Mouse (Mus musculus): ENCODE measurements around the gene Clic3. TPM values are rescaled to one million over a fixed set of nuclear protein-coding genes. Genes with fewer than 3 reads are reported as not detected.

Clic3 gene
- polyA plus RNA-seq, 1 experiment from 2014 or later = 0.77 TPM

GRCm38 (mm10) chr2:25484901-25485647, 28.4 kb downstream of the Clic3 start:
- no peak for DNase-seq (ENCODE audit: low spot score)
- H3K4me1 ChIP-seq (replicated peaks; ENCODE audit: control insufficient read depth, insufficient read depth, low read length) = no peaks in the 10 kb centered on the region
- no peaks in the 10 kb centered on the region for H3K9me3 ChIP-seq (ENCODE audit: control insufficient read depth, low read length)
- H3K9ac ChIP-seq (ENCODE audit: low read length) = no peak overlapping the region
- no peaks in the 10 kb centered on the region for H3K36me3 ChIP-seq (ENCODE audit: control insufficient read depth, insufficient read depth, low read length)
- H3K4me2 ChIP-seq (ENCODE audit: low read depth, low read length, severe bottlenecking) = no peak overlapping the region
- no peak overlapping the region for H3K27ac ChIP-seq (ENCODE audit: low read depth, low read length)
- ATAC-seq (replicated peaks; ENCODE audit: low FRiP score) = no peak
- 72% methylated on average over 11 of the region's 11 CpGs for WGBS
- no peak overlapping the region for H3K4me3 ChIP-seq (ENCODE audit: low read depth, low read length)
- H3K27me3 ChIP-seq (ENCODE audit: control insufficient read depth, insufficient read depth, low read length) = no peaks in the 10 kb centered on the region

GRCm38 (mm10) chr2:25487965-25488670, 31.5 kb downstream of the Clic3 start:
- Histone ChIP-seq H3K27me3 (ENCODE audit: control insufficient read depth, insufficient read depth, low read length) (no peaks in the 10 kb centered on the region), H3K9me3 (ENCODE audit: control insufficient read depth, low read length) (no peaks in the 10 kb centered on the region), H3K4me3 (ENCODE audit: low read depth, low read length) (no peak overlapping the region), H3K9ac (ENCODE audit: low read length) (no peak overlapping the region), H3K27ac (ENCODE audit: low read depth, low read length) (no peak overlapping the region), H3K4me1 (replicated peaks; ENCODE audit: control insufficient read depth, insufficient read depth, low read length) (no peaks in the 10 kb centered on the region), H3K4me2 (ENCODE audit: low read depth, low read length, severe bottlenecking) (no peak overlapping the region), H3K36me3 (ENCODE audit: control insufficient read depth, insufficient read depth, low read length) (no peaks in the 10 kb centered on the region)
- DNase-seq (ENCODE audit: low spot score) (no peak), ATAC-seq (replicated peaks; ENCODE audit: low FRiP score) (no peak)
- WGBS = 79% methylated on average over 6 of the region's 6 CpGs

- H3K4me3 ChIP-seq (ENCODE audit: low read depth, low read length) = no peak overlapping the region
- no peak overlapping the region for H3K9ac ChIP-seq (ENCODE audit: low read length)
- no peak for DNase-seq (ENCODE audit: low spot score)
- 81% methylated on average over 7 of the region's 7 CpGs for WGBS
- H3K4me2 ChIP-seq (ENCODE audit: low read depth, low read length, severe bottlenecking) = no peak overlapping the region
- ATAC-seq (replicated peaks; ENCODE audit: low FRiP score) = no peak
- H3K27ac ChIP-seq (ENCODE audit: low read depth, low read length) = no peak overlapping the region
- no peaks in the 10 kb centered on the region for H3K27me3 ChIP-seq (ENCODE audit: control insufficient read depth, insufficient read depth, low read length)
- H3K36me3 ChIP-seq (ENCODE audit: control insufficient read depth, insufficient read depth, low read length) = no peaks in the 10 kb centered on the region
- H3K4me1 ChIP-seq (replicated peaks; ENCODE audit: control insufficient read depth, insufficient read depth, low read length) = no peaks in the 10 kb centered on the region
- no peaks in the 10 kb centered on the region for H3K9me3 ChIP-seq (ENCODE audit: control insufficient read depth, low read length)
These were observed 32.0 kb downstream of the Clic3 start for GRCm38 (mm10) chr2:25488671-25489068.

- WGBS = 81% methylated on average over 5 of the region's 5 CpGs
- no peaks in the 10 kb centered on the region for H3K36me3 ChIP-seq (ENCODE audit: control insufficient read depth, insufficient read depth, low read length)
- no peak overlapping the region for H3K4me2 ChIP-seq (ENCODE audit: low read depth, low read length, severe bottlenecking)
- H3K27me3 ChIP-seq (ENCODE audit: control insufficient read depth, insufficient read depth, low read length) = no peaks in the 10 kb centered on the region
- H3K4me1 ChIP-seq (replicated peaks; ENCODE audit: control insufficient read depth, insufficient read depth, low read length) = no peaks in the 10 kb centered on the region
- ATAC-seq (replicated peaks; ENCODE audit: low FRiP score) (no peak), DNase-seq (ENCODE audit: low spot score) (no peak)
- no peak overlapping the region for H3K9ac ChIP-seq (ENCODE audit: low read length)
- no peak overlapping the region for H3K27ac ChIP-seq (ENCODE audit: low read depth, low read length)
- H3K9me3 ChIP-seq (ENCODE audit: control insufficient read depth, low read length) = no peaks in the 10 kb centered on the region
- H3K4me3 ChIP-seq (ENCODE audit: low read depth, low read length) = no peak overlapping the region
These were observed 36.4 kb downstream of the Clic3 start for GRCm38 (mm10) chr2:25492988-25493387.

GRCm38 (mm10) chr2:25493476-25493961, 36.9 kb downstream of the Clic3 start, which contains the start of gene Lcn12:
TSS of gene Lcn12 (minus strand) at chr2:25493911.
- Histone ChIP-seq H3K9ac (ENCODE audit: low read length) (no peak within 1 kb of the TSS), H3K4me3 (ENCODE audit: low read depth, low read length) (no peak within 1 kb of the TSS), H3K27me3 (ENCODE audit: control insufficient read depth, insufficient read depth, low read length) (no peaks in the 10 kb centered on the region), H3K9me3 (ENCODE audit: control insufficient read depth, low read length) (no peaks in the 10 kb centered on the region), H3K27ac (ENCODE audit: low read depth, low read length) (no peak within 1 kb of the TSS), H3K36me3 (ENCODE audit: control insufficient read depth, insufficient read depth, low read length) (no peaks in the 10 kb centered on the region), H3K4me2 (ENCODE audit: low read depth, low read length, severe bottlenecking) (no peak within 1 kb of the TSS), H3K4me1 (replicated peaks; ENCODE audit: control insufficient read depth, insufficient read depth, low read length) (no peaks in the 10 kb centered on the region)
- DNase-seq (ENCODE audit: low spot score) (no peak), ATAC-seq (replicated peaks; ENCODE audit: low FRiP score) (no peak)
- 87% methylated on average over 5 of the region's 5 CpGs for WGBS

DNA sequence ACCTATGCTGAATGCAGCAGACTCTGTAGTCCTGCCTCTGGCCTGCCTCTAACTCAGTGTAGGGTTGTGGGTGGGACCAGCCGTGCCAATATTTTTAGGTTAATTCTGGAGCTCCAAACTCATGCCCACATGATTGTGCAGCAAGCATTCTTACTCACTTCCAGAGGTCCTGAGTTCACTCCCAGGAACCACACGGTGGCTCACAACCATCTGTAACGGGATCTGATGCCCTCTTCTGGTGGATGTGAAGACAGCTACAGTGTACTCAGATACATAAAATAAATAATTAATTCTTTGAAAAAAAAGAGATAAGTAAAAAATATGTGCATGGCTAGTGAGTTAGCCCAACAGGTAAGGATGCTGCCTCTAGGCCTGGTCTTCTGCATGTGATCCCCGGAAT, 39.8 kb downstream of the Clic3 start:
- H3K9ac ChIP-seq (ENCODE audit: low read length) = no peak overlapping the region
- no peak overlapping the region for H3K27ac ChIP-seq (ENCODE audit: low read depth, low read length)
- no peak for ATAC-seq (replicated peaks; ENCODE audit: low FRiP score)
- H3K27me3 ChIP-seq (ENCODE audit: control insufficient read depth, insufficient read depth, low read length) = no peaks in the 10 kb centered on the region
- no peaks in the 10 kb centered on the region for H3K9me3 ChIP-seq (ENCODE audit: control insufficient read depth, low read length)
- H3K4me2 ChIP-seq (ENCODE audit: low read depth, low read length, severe bottlenecking) = no peak overlapping the region
- H3K4me3 ChIP-seq (ENCODE audit: low read depth, low read length) = no peak overlapping the region
- H3K36me3 ChIP-seq (ENCODE audit: control insufficient read depth, insufficient read depth, low read length) = no peaks in the 10 kb centered on the region
- DNase-seq (ENCODE audit: low spot score) = no peak
- 39% methylated on average over 4 of the region's 4 CpGs for WGBS
- 0 out of 2 replicates have a peak, but pooled peaks cover 3% of the 10 kb centered on the region for H3K4me1 ChIP-seq (replicated peaks; ENCODE audit: control insufficient read depth, insufficient read depth, low read length)

GRCm38 (mm10) chr2:25497846-25498575, 41.4 kb downstream of the Clic3 start:
- no peak overlapping the region for H3K4me3 ChIP-seq (ENCODE audit: low read depth, low read length)
- H3K27ac ChIP-seq (ENCODE audit: low read depth, low read length) = no peak overlapping the region
- 66% methylated on average over 6 of the region's 6 CpGs for WGBS
- no peaks in the 10 kb centered on the region for H3K36me3 ChIP-seq (ENCODE audit: control insufficient read depth, insufficient read depth, low read length)
- ATAC-seq (replicated peaks; ENCODE audit: low FRiP score) (no peak), DNase-seq (ENCODE audit: low spot score) (no peak)
- H3K4me2 ChIP-seq (ENCODE audit: low read depth, low read length, severe bottlenecking) = no peak overlapping the region
- H3K27me3 ChIP-seq (ENCODE audit: control insufficient read depth, insufficient read depth, low read length) = no peaks in the 10 kb centered on the region
- no peak overlapping the region; the same call in 1 of the 2 replicates for H3K9ac ChIP-seq (ENCODE audit: low read length)
- H3K4me1 ChIP-seq (replicated peaks; ENCODE audit: control insufficient read depth, insufficient read depth, low read length) = peaks cover 7% of the 10 kb centered on the region; the same call in 1 of the 2 replicates
- no peaks in the 10 kb centered on the region for H3K9me3 ChIP-seq (ENCODE audit: control insufficient read depth, low read length)

DNA sequence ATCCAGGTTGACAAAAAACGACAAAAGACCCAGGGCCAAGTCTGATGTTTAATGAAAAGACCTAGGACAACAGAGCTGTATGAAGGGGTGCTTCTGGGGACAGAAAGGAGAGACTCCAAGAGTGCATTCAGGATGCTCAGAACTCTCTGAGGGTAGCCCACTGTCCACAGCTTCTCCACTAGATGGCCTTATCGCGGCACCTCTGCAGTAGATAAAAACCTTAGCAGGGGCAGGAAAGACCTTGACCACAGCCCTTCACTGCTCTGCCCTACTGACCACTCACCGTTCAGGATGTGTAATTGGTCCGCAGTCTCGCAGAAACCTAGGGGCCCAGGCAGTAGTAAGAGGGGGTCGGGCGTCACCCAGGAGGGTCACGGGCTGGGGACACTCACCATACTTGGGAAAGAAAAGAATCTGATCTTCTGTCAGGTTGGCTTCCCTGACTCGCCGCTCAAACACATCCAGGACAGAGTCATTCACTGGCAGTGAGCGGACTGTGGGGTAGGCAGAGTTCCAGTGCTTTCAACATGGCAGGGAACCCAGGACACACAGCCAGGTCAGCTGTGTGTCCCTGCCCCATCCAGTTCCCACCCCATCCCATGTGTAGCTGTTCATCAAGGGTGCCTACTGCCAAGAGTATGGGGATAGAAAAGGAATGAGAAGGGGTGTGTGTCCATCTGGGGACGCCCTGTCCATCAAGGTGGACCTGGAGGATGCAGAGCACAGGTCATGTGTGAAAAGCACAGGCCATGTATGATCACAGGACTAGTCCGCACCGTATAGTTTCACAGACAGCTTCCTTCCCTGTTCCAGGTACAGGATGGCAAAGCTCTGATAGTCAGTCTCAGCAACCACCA, 42.2 kb downstream of the Clic3 start:
- H3K4me3 ChIP-seq (ENCODE audit: low read depth, low read length) = no peak overlapping the region
- peaks cover 7% of the 10 kb centered on the region; the same call in 1 of the 2 replicates for H3K4me1 ChIP-seq (replicated peaks; ENCODE audit: control insufficient read depth, insufficient read depth, low read length)
- H3K9ac ChIP-seq (ENCODE audit: low read length) = no peak overlapping the region
- ATAC-seq (replicated peaks; ENCODE audit: low FRiP score) = no peak
- H3K27ac ChIP-seq (ENCODE audit: low read depth, low read length) = no peak overlapping the region
- DNase-seq (ENCODE audit: low spot score) = no peak
- H3K27me3 ChIP-seq (ENCODE audit: control insufficient read depth, insufficient read depth, low read length) = no peaks in the 10 kb centered on the region
- WGBS = 74% methylated on average over 15 of the region's 15 CpGs
- H3K9me3 ChIP-seq (ENCODE audit: control insufficient read depth, low read length) = no peaks in the 10 kb centered on the region
- no peaks in the 10 kb centered on the region for H3K36me3 ChIP-seq (ENCODE audit: control insufficient read depth, insufficient read depth, low read length)
- H3K4me2 ChIP-seq (ENCODE audit: low read depth, low read length, severe bottlenecking) = no peak overlapping the region

Measured in forebrain, embryonic 11.5 days (tissue).